Mouse (Mus musculus) CH12.LX (cell line): ENCODE results near the gene Fbxw10. TPM values are rescaled to one million over a fixed set of nuclear protein-coding genes. Genes with fewer than 3 reads are reported as not detected.

Experiments used
- DNase-seq: peaks from one replicate; pipeline ENCODE4 v3.0.0-alpha.2; 2013; ENCODE audit errors: extremely low read depth
- H3K27ac ChIP-seq: 2 replicates; pipeline ENCODE4 v1.5.1; 2012; ENCODE audit warnings: low read depth, mild to moderate bottlenecking, control low read depth, moderate library complexity; ENCODE audit not compliant: insufficient read depth
- H3K27me3 ChIP-seq: replicated peaks from 2 replicates; pipeline ENCODE3; 2012; ENCODE audit warnings: inconsistent platforms
- H3K36me3 ChIP-seq, 2 experiments: replicated peaks in 1 of 2; 2 replicates each; pipeline versions ENCODE3 to v1.6.1; 2012; ENCODE audit warnings: inconsistent platforms in 1 of 2, low read length in 1 of 2, mild to moderate bottlenecking in 1 of 2, mixed read lengths in 1 of 2, moderate library complexity in 1 of 2; ENCODE audit not compliant: control insufficient read depth in 1 of 2, insufficient read depth in 1 of 2
- H3K4me1 ChIP-seq, 2 experiments: 2 replicates each; pipeline ENCODE4 v1.6.1; 2012; ENCODE audit warnings: inconsistent platforms in 1 of 2, moderate library complexity in 1 of 2; ENCODE audit not compliant: insufficient read depth in 2 of 2, control insufficient read depth in 1 of 2
- H3K4me2 ChIP-seq: 2 replicates; pipeline ENCODE4 v1.6.1; 2012; ENCODE audit warnings: low read depth, mild to moderate bottlenecking, control low read depth; ENCODE audit not compliant: poor library complexity, insufficient read depth, severe bottlenecking
- H3K4me3 ChIP-seq, 3 experiments: fragments of 150-350 bp in 1 of 3; sonication (generic) in 1 of 3; replicated peaks in 1 of 3; 2 replicates each; pipeline versions ENCODE3 to v1.5.1; 2011 to 2012; ENCODE audit warnings: low read depth in 2 of 3, low read length in 2 of 3, mild to moderate bottlenecking in 2 of 3, moderate library complexity in 2 of 3, control low read depth in 1 of 3, improper control_type of control experiment in 1 of 3, inconsistent platforms in 1 of 3, mixed read lengths in 1 of 3; ENCODE audit not compliant: poor library complexity in 1 of 3
- H3K79me2 ChIP-seq: replicated peaks from 2 replicates; pipeline ENCODE4 v1.6.1; 2012; ENCODE audit warnings: mild to moderate bottlenecking, moderate library complexity; ENCODE audit not compliant: control insufficient read depth, poor library complexity, insufficient read depth, severe bottlenecking; ENCODE audit errors: extremely low read depth
- H3K9ac ChIP-seq: 2 replicates; pipeline ENCODE4 v1.6.1; 2012; ENCODE audit warnings: low read depth, mild to moderate bottlenecking, control low read depth, moderate library complexity; ENCODE audit not compliant: insufficient read depth
- H3K9me3 ChIP-seq: replicated peaks from 2 replicates; pipeline ENCODE3; 2012; ENCODE audit warnings: low read length, inconsistent platforms, mixed read lengths
- BHLHE40 ChIP-seq: IDR thresholded peaks from 2 replicates; pipeline ENCODE4 v1.6.1; 2011; ENCODE audit warnings: mild to moderate bottlenecking, low read depth, low read length, improper control_type of control experiment
- CTCF ChIP-seq, 2 experiments: IDR thresholded peaks in 1 of 2; conservative IDR thresholded peaks in 1 of 2; 2 replicates each; pipeline ENCODE4 v1.5.1; 2011 to 2012; ENCODE audit warnings: low read depth in 2 of 2, low read length in 2 of 2, improper control_type of control experiment in 1 of 2, inconsistent platforms in 1 of 2, mild to moderate bottlenecking in 1 of 2, moderate library complexity in 1 of 2
- JUN ChIP-seq: IDR thresholded peaks from 2 replicates; pipeline ENCODE4 v1.6.1; 2011; ENCODE audit warnings: low read depth, mild to moderate bottlenecking, low read length, improper control_type of control experiment, moderate library complexity; ENCODE audit not compliant: insufficient read depth
- MAX ChIP-seq: IDR thresholded peaks from 2 replicates; pipeline ENCODE4 v1.6.1; 2011; ENCODE audit warnings: low read length, improper control_type of control experiment
- POLR2A ChIP-seq: IDR thresholded peaks from 2 replicates; pipeline ENCODE4 v1.6.1; 2011; ENCODE audit warnings: low read depth, mild to moderate bottlenecking, improper control_type of control experiment, low read length
- RAD21 ChIP-seq: IDR thresholded peaks from 2 replicates; pipeline ENCODE4 v1.6.1; 2011; ENCODE audit warnings: low read depth, mild to moderate bottlenecking, low read length, improper control_type of control experiment, moderate library complexity
- SMC3 ChIP-seq: IDR thresholded peaks from 2 replicates; pipeline ENCODE4 v1.6.1; 2011; ENCODE audit warnings: low read depth, low read length, improper control_type of control experiment
- TBP ChIP-seq: conservative IDR thresholded peaks from 2 replicates; pipeline ENCODE4 v1.6.1; 2011; ENCODE audit warnings: low read depth, low read length, improper control_type of control experiment
- ZC3H11A ChIP-seq: IDR thresholded peaks from 2 replicates; pipeline ENCODE4 v1.6.1; 2012; ENCODE audit warnings: low read depth, mild to moderate bottlenecking, inconsistent platforms, low read length, improper control_type of control experiment
- dilution Hi-C: fragments of 300-500 bp; cut with MboI; formaldehyde crosslinking; loops from 2 replicates; pipeline ENCODE4 v1.14.3; 2020; ENCODE audit warnings: low sequenced_read_pairs; ENCODE audit not compliant: extremely low pct_unique_long_range_greater_than_20kb, extremely low pct_ligation_motif_present
- in situ Hi-C: fragments of 300-500 bp; cut with MboI; formaldehyde crosslinking; loops from 3 replicates; pipeline ENCODE4 v1.14.3; 2019; ENCODE audit warnings: low sequenced_read_pairs, low pct_ligation_motif_present, low pct_unique_long_range_greater_than_20kb, mixed read lengths
- polyA plus RNA-seq: library from polyadenylated mRNA; unstranded; fragments of >175 nt; gene quantifications from 2 replicates; pipeline ENCODE4 v1.2.1, GENCODE M21; 2012; ENCODE audit warnings: low read depth; ENCODE audit not compliant: insufficient read length
- total RNA-seq, 2 experiments: library from RNA; depleted of rRNA; stranded (reverse); fragments of 300-350 nt in 1 of 2; fragments of >200 nt in 1 of 2; gene quantifications; 2 replicates each; pipeline ENCODE4 v1.2.3; 2012 to 2014

The Fbxw10 gene
- total and polyA plus RNA-seq, 3 experiments = 0.59 to 1.4 (median 0.78) TPM

GRCm38 (mm10) chr11:62913141-62913540 is 66.3 kb downstream of the Fbxw10 start:
- TF ChIP-seq TBP (peak; percentile 88), MAX (no peak)
- Histone ChIP-seq H3K9me3 (no peaks in the 10 kb centered on the region), H3K4me3 (no peak overlapping the region), H3K4me1 (peaks cover 8 to 32% of the 10 kb centered on the region in 2 experiments; a peak in 3 of 4 replicates), H3K9ac (no peak overlapping the region), H3K27me3 (no peaks in the 10 kb centered on the region), H3K4me2 (no peak overlapping the region), H3K79me2 (no peaks in the 10 kb centered on the region), H3K27ac (no peak overlapping the region), H3K36me3 (no peaks in the 10 kb centered on the region)
- DNase-seq = no peak
- in situ Hi-C loops (no loop called here), dilution Hi-C loops (no loop called here)

DNA sequence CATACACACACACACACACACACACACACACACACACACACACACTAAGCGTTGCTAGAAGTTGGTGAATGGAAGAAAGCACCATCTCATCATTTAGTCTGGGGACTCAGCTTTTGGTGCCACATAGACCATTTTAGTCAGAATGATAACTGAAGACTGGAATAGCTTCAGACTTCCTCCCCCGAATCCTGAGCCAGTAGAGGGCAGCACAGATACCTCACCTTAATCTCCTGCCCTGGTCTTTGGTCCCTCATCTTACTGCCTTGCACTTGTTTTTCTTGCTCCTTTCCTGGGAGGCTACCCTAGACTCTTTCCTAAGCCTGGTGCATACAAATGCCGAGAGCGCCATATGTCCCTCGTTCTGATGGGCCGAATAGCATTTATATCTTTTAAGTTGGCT is 67.7 kb downstream of the Fbxw10 start:
- no peaks in the 10 kb centered on the region for H3K27me3 ChIP-seq
- no peak overlapping the region for H3K9ac ChIP-seq
- H3K79me2 ChIP-seq = no peaks in the 10 kb centered on the region
- H3K4me1 ChIP-seq = peaks cover 8 to 32% of the 10 kb centered on the region in 2 experiments; a peak in 3 of 4 replicates
- dilution Hi-C loops (no loop called here), in situ Hi-C loops (no loop called here)
- H3K4me2 ChIP-seq = no peak overlapping the region
- H3K4me3 ChIP-seq = no peak overlapping the region
- peak; percentile 63 for DNase-seq
- no peaks in the 10 kb centered on the region for H3K36me3 ChIP-seq
- TF ChIP-seq RAD21 = peak; percentile 49
- TF ChIP-seq ZC3H11A = no peak
- peak; percentile 41 to 79; a peak in 3 of 4 replicates for TF ChIP-seq CTCF (conservative IDR thresholded peaks at IDR 0.05 in 1 of 2, IDR thresholded peaks at IDR 0.05 in 1 of 2; ENCODE audit: low read depth in 2 of 2, low read length in 2 of 2)
- peak; percentile 71 for TF ChIP-seq SMC3
- H3K9me3 ChIP-seq = peaks cover 3% of the 10 kb centered on the region
- no peak overlapping the region for H3K27ac ChIP-seq

DNA sequence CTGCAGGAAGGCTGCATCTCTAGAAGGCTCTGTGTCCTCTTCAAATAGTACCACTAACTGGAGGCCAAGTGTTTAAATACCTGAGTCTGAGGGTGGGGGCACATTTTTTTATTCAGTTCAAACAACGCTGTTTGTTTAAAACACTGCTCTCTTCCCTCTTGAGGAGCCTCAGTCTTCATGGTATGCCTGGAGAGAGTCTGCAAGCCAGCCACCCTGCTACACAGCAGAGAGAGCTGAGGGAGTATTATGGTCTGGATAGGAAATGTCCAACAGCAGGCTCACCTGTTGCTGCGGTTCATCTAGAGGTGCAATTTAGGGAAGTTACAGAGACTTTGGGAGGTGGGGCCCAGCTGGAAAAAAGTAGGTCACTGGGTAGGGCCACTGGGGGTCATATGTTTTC is 68.6 kb downstream of the Fbxw10 start:
- peak; percentile 33 for DNase-seq
- no peaks in the 10 kb centered on the region for H3K36me3 ChIP-seq
- TF ChIP-seq POLR2A (no peak), BHLHE40 (no peak), JUN (peak; percentile 19; the same call in 1 of the 2 replicates)
- TF ChIP-seq, all 38 proteins: peak for 1
- dilution Hi-C loops (no loop called here), in situ Hi-C loops (no loop called here)
- H3K9me3 ChIP-seq = peaks cover 3% of the 10 kb centered on the region
- no peaks in the 10 kb centered on the region for H3K79me2 ChIP-seq
- no peak overlapping the region for H3K27ac ChIP-seq
- no peaks in the 10 kb centered on the region for H3K27me3 ChIP-seq
- no peak overlapping the region for H3K9ac ChIP-seq
- no peak overlapping the region for H3K4me2 ChIP-seq
- H3K4me1 ChIP-seq = peaks cover 8 to 31% of the 10 kb centered on the region in 2 experiments; a peak in 3 of 4 replicates
- no peak overlapping the region for H3K4me3 ChIP-seq
